Mouse (Mus musculus): Measurements from ENCODE around the gene Hcn2. TPM values are rescaled to one million over a fixed set of nuclear protein-coding genes. Genes with fewer than 3 reads are reported as not detected.

Hcn2 gene
- total RNA-seq, 2 experiments from 2014 or later, result 7.6 to 9.5 TPM

DNA sequence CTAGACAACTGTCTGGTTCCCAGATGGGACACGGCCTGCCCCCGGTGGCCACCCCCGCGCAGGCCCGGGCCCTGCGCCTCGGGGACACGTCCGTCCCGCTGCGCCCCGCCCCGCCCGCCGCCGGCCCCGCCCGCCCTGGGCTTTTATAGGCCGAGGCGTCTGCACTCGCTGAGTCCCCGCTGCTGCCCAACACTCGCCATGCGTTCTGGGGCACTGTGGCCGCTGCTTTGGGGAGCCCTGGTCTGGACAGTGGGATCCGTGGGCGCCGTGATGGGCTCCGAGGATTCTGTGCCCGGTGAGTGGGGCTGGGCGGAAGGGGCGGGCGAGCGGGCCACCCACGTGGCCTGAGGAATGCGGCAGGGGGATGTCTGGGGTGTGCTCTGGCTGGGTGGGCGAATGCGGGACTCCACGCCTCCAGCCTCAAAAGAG is 60.7 kb downstream of the Hcn2 start, which contains the start of gene Fstl3:
Gene Fstl3, plus strand, starts transcription at position 170 of the 429 bp plus-strand sequence.
- peak; percentile 54 for DNase-seq

DNA sequence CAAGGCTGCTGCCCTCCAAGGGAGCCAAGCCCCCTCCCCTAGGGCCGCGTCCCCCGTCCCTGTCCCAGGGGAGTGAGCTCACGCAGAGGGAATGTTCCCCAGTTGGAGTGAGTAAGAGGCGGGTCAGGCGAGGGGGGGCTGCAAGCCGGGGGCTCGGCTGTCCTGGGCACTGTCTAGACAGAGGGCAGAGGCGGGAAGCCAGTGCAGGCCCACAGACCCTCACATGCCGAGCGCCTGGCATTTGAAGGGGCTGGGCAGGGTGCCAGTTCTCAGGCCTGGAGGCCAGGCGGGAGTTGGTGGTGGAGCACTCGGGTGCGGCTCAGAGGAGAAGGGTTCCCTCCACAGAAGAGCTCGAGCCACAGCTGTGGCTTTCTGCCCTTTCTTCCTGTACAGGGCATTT is 61.6 kb downstream of the Hcn2 start:
- DNase-seq, result peak; percentile 84

DNA sequence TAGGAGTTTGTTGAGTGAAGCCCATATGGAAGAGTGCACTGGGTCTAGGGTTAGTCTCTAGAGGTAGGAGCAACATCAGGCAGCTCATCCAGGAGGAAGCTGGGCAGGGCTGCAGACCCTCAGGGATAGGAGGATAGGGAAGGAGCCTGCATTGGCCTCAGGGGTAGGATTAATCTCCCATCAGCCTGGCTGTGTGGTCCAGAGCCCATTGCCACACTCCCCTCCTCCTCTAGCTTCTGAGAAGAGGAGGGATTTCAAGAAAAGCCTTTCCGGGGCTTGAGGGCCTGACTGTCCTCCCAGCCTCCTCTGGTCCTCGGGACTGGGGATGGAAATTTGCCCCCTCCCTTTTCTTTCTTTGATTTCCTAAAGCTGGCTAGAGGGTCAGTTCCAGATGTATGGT is 62.8 kb downstream of the Hcn2 start:
- no peak for DNase-seq

DNA sequence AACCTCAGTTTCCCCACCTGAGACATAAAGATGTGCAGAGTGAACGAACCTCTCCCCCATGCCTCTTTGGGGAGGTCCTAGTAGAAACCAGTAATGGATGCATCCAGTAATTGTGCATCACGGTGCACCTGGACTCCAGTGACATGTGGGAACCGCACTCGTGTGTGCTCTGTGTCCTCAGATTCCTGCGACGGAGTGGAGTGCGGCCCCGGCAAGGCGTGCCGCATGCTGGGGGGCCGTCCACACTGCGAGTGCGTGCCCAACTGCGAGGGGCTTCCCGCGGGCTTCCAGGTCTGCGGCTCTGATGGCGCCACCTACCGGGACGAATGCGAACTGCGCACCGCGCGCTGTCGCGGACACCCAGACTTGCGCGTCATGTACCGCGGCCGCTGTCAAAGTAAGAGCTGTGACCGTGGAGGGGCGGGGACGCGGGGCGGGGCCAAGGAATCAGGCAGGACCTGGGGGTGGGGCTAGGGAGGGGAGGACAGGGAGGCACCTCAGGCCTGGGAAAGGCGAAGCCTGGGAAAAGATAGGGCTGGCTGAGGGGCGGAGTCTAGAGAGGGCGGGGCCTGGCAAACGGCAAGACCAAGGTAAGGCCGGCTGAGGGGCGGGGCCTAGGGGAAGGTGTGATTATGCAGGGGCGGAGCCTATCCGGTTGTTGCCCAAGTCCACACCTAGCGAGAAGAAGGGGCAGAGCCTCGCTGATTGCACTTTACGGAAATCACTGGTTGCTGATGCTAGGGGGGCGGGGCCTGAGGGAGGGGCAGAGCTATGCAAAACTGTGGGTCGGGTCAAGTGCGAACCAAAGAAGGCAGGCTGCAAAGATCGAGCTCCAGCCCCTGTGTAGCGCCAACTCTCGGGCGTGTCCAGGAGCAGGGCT is 63.6 kb downstream of the Hcn2 start:
- DNase-seq, result peak; percentile 97

DNA sequence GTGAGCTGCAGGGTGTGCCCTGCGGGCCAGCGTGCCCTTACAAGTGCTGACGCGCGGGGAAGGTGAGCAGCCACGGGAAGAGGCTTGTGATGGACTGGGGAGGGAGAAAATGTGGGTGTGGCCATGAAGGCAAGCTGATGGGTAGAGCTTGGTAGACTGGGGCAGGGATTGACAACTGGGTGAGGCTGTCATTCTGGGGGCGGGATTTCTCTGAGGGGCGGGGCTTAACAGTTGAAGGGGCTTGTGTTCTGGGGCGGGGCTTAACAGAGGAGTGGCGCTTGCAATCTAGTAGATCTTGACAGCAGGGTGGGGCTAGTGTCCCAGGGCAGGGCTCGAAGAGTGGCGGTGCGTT is 64.2 kb downstream of the Hcn2 start:
- DNase-seq, result peak; percentile 46

DNA sequence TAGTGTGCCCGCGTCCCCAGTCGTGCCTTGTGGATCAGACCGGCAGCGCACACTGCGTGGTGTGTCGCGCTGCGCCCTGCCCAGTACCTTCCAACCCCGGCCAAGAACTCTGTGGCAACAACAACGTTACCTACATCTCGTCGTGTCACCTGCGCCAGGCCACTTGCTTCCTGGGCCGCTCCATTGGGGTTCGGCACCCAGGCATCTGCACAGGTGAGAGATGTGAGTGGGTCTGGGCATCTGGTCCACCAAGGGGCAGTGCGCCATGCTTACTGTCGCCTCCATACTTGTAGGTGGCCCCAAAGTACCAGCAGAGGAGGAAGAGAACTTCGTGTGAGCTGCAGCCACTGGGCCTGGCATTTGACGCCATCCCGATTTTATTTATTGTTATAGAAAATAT is 64.7 kb downstream of the Hcn2 start:
- no peak for DNase-seq

DNA sequence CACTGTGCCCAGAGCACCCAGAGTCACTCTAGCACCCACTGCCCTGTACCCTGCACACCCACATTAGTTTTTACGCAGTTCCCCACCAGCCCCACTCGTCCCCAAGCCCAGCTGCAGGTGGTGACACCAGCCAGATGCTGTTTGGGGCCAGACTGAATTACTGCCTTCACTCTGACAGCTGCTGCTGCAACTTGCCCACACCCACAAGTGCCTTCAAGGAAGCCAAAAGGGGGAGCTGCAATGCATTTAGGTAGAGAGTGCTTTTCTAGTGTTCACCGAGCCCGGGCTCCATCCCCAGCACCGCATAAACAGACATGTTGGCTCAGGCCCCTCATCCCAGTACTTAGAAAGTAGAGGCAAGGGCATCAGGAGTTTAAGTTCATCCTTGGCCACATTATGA is 65.5 kb downstream of the Hcn2 start:
- DNase-seq, result no peak

DNA sequence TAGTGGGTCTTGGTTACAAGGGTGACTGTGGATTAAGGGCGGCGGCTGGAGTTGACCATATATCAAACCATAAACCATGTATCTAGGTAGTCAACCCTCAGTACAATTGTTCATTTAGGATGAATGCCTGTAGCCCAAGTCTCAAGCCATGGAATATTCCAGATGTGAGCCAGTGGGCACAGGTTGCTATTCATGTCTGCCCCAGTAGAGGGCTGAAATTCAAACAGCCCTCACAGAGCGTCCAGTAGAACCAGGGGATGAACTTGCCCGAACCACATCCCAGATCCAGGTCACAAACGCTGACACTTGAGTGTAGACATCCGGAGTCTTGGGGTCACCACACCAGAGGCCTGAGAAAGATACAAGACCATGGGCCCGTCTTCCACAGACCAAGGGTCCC is 66.6 kb downstream of the Hcn2 start:
- DNase-seq, result no peak

DNA sequence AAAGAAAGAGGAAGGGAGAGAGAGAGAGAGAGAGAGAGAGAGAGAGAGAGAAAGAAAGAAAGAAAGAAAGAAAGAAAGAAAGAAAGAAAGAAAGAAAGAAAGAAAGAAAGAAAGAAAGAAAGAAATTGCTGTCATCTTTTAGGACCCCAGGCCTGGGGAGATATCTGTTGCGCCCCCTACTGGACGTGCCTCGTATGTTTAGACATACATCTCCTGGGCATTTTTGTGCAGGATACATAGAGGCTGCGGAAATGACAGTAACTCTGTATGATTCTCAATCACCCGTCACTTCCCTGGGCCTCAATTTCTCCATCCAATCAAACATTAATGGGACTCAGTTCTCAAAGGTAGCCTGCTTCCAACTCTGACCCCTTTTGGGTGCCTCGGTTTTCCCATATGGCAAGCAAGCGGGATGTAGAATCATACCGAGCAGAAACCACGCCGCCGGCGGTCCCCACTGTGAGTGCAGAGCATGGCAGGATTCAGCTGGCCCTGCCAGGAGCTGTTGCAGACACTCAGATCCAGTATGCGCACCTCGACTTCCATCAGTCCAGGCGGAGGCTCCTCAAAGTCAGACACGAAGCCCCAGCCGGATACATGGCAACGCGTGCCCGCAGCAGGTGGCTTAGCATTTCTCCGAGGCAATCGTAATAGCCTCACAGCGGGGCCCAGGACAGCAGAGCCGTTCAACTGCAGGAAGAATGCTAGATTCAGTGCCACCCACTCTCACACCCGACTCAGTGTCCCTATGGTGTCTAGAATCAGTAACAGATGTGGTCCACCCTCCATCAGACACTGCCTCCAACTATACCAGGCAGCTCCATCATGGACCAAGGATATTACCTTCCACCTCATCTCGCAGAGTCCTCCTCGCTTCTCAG is 67.7 kb downstream of the Hcn2 start:
- peak; percentile 53 for DNase-seq

Other genes with a start within 250 kb of the Hcn2 start
- gene Vmn2r83, start 247.9 kb upstream of the Hcn2 start, total RNA-seq (2021), result not detected
- 1 to 10 TPM; 5.7 to 6.0 TPM for gene Plpp2, start 182.8 kb upstream of the Hcn2 start, total RNA-seq (2021)
- 10 to 100 TPM; 19.7 to 21.9 TPM for gene Mier2, start 161.4 kb upstream of the Hcn2 start, total RNA-seq (2021)
- not detected for gene Theg, start 129.3 kb upstream of the Hcn2 start, total RNA-seq (2021)
- gene C2cd4c, start 102.6 kb upstream of the Hcn2 start, total RNA-seq (2021), result under 1 TPM; 0.10 to 0.11 TPM
- gene Shc2, start 78.7 kb upstream of the Hcn2 start, total RNA-seq (2021), result 1 to 10 TPM; 3.2 to 3.7 TPM
- not detected for gene Odf3l2, start 70.9 kb upstream of the Hcn2 start, total RNA-seq (2021)
- under 1 TPM; 0.36 to 0.67 TPM for gene Madcam1, start 52.1 kb upstream of the Hcn2 start, total RNA-seq (2021)
- gene Tpgs1, start 47.3 kb upstream of the Hcn2 start, total RNA-seq (2021), result 10 to 100 TPM; 18.8 to 20.3 TPM
- 100 to 1,000 TPM; 134 to 145 TPM for gene Cdc34, start 34.4 kb upstream of the Hcn2 start, total RNA-seq (2021)
- 1 to 10 TPM; 2.9 to 3.7 TPM for gene Gzmm, start 27.6 kb upstream of the Hcn2 start, total RNA-seq (2021)
- 100 to 1,000 TPM; 793 to 876 TPM for gene Bsg, start 12.1 kb upstream of the Hcn2 start, total RNA-seq (2021)
- 10 to 100 TPM; 35.4 to 39.6 TPM for gene Polrmt, start 29.9 kb downstream of the Hcn2 start, total RNA-seq (2021)
- not detected for gene Fgf22, start 38.4 kb downstream of the Hcn2 start, total RNA-seq (2021)
- gene Rnf126, start 50.3 kb downstream of the Hcn2 start, total RNA-seq (2021), result 10 to 100 TPM; 40.3 to 45.9 TPM
- 10 to 100 TPM; 10.3 TPM for gene Fstl3, start 60.6 kb downstream of the Hcn2 start, total RNA-seq (2021)
- gene Prss57, start 74.3 kb downstream of the Hcn2 start, total RNA-seq (2021), result not detected
- gene Palm, start 76.9 kb downstream of the Hcn2 start, total RNA-seq (2021), result 10 to 100 TPM; 78.5 to 88.6 TPM
- gene Misp, start 104.4 kb downstream of the Hcn2 start, total RNA-seq (2021), result under 1 TPM; 0.14 to 0.45 TPM
- gene Ptbp1, start 137.8 kb downstream of the Hcn2 start, total RNA-seq (2021), result 100 to 1,000 TPM; 167 to 182 TPM
- not detected for gene Prtn3, start 157.8 kb downstream of the Hcn2 start, total RNA-seq (2021)
- gene Plppr3, start 158.0 kb downstream of the Hcn2 start, total RNA-seq (2021), result 1 to 10 TPM; 2.5 to 2.9 TPM
- gene Elane, start 169.6 kb downstream of the Hcn2 start, total RNA-seq (2021), result not detected
- gene Cfd, start 174.2 kb downstream of the Hcn2 start, total RNA-seq (2021), result under 1 TPM in 1 of 2 experiments, not detected in 1; 0.38 TPM
- 10 to 100 TPM; 67.1 to 68.2 TPM for gene Med16, start 192.3 kb downstream of the Hcn2 start, total RNA-seq (2021)
- gene Gm26602, start 194.2 kb downstream of the Hcn2 start, total RNA-seq (2021), result not detected
- gene Kiss1r, start 200.3 kb downstream of the Hcn2 start, total RNA-seq (2021), result under 1 TPM; 0.25 to 0.33 TPM
- 100 to 1,000 TPM in 1 of 2 experiments, 10 to 100 TPM in 1; 91.0 to 100 TPM for gene R3hdm4, start 204.6 kb downstream of the Hcn2 start, total RNA-seq (2021)
- gene Arid3a, start 210.4 kb downstream of the Hcn2 start, total RNA-seq (2021), result 1 to 10 TPM; 4.2 to 4.3 TPM
- 10 to 100 TPM; 25.5 to 28.5 TPM for gene Wdr18, start 243.5 kb downstream of the Hcn2 start, total RNA-seq (2021)

Data from heart, postnatal 4 days (tissue).